Mouse (Mus musculus): ENCODE data around the gene Pgap2.

- TF ChIP-seq CTCF (IDR thresholded peaks at IDR 0.05; ENCODE audit: borderline replicate concordance, insufficient read depth, low read depth, low read length) (no peak), POLR2A (IDR thresholded peaks at IDR 0.05; ENCODE audit: borderline replicate concordance, insufficient read depth, low read length) (no peak)
Observed at GRCm38 (mm10) chr7:102268395-102268748, 58.4 kb downstream of the Pgap2 start.
